In genomic region chr12:111887005-111887404, GRCm38 (mm10) we compare ENCODE assay signal across 22 mouse cellular contexts. TPM values are rescaled to one million over a fixed set of nuclear protein-coding genes. Genes with fewer than 3 reads are reported as not detected.
A peak's percentile ranks its signal among the peaks of the same experiment; 100 is the strongest.
DNase-seq lines count a peak whose midpoint lies in the region; ATAC-seq and TF ChIP-seq lines count a peak whose summit lies in the region.
"Had no signal": no experiment of that assay in that cellular context is flagged by ENCODE, and none has a peak within 500 bp of the region (broad histone marks: within the 10 kb centered on the region; RNA-seq: fewer than 3 reads in every experiment).

No protein-coding gene starts in this region.

- TF ChIP-seq EP300 in liver, postnatal 0 days (IDR thresholded peaks at IDR 0.05; ENCODE audit: low read depth): no peak

- no peaks in the 10 kb centered on the region for H3K36me3 ChIP-seq in forebrain, postnatal 0 days (ENCODE audit: insufficient read depth)
- no peaks in the 10 kb centered on the region for H3K36me3 ChIP-seq in forebrain, embryonic 12.5 days (replicated peaks)
- H3K36me3 ChIP-seq in intestine, postnatal 0 days (ENCODE audit: control insufficient read depth, insufficient read depth): no peaks in the 10 kb centered on the region
- H3K36me3 ChIP-seq in intestine, embryonic 15.5 days: no peaks in the 10 kb centered on the region
- no peaks in the 10 kb centered on the region for H3K36me3 ChIP-seq in liver, postnatal 0 days (replicated peaks; ENCODE audit: insufficient read depth, low read length)
- no peaks in the 10 kb centered on the region for H3K36me3 ChIP-seq in liver, embryonic 11.5 days (ENCODE audit: control insufficient read depth, insufficient read depth, low read length)
- no peaks in the 10 kb centered on the region for H3K36me3 ChIP-seq in hindbrain, embryonic 13.5 days
- H3K36me3 ChIP-seq: embryonic facial prominence, embryonic 13.5 days; heart, embryonic 15.5 days; hindbrain, embryonic 10.5 days had no signal

- H3K27ac ChIP-seq in forebrain, postnatal 0 days (ENCODE audit: low read depth, low read length): no peak overlapping the region
- no peak overlapping the region for H3K27ac ChIP-seq in forebrain, embryonic 12.5 days
- no peak overlapping the region for H3K27ac ChIP-seq in intestine, postnatal 0 days (ENCODE audit: low read depth, low read length)
- no peak overlapping the region for H3K27ac ChIP-seq in intestine, embryonic 15.5 days
- H3K27ac ChIP-seq in liver, postnatal 0 days (ENCODE audit: low read depth): no peak overlapping the region
- no peak overlapping the region for H3K27ac ChIP-seq in liver, embryonic 11.5 days (ENCODE audit: low read depth, low read length)
- no peak overlapping the region for H3K27ac ChIP-seq in hindbrain, embryonic 13.5 days
- H3K27ac ChIP-seq: embryonic facial prominence, embryonic 13.5 days; forebrain, embryonic 13.5 days; gastrocnemius, adult 2 months; heart, embryonic 15.5 days; hindbrain, embryonic 10.5 days had no signal

- no peaks in the 10 kb centered on the region for H3K4me1 ChIP-seq in forebrain, postnatal 0 days (ENCODE audit: insufficient read depth)
- H3K4me1 ChIP-seq in forebrain, embryonic 12.5 days: no peaks in the 10 kb centered on the region
- no peaks in the 10 kb centered on the region for H3K4me1 ChIP-seq in intestine, postnatal 0 days (replicated peaks; ENCODE audit: control insufficient read depth, insufficient read depth, low read length)
- peaks cover 6% of the 10 kb centered on the region; the same call in 1 of the 2 replicates for H3K4me1 ChIP-seq in intestine, embryonic 15.5 days (replicated peaks)
- H3K4me1 ChIP-seq in liver, postnatal 0 days (ENCODE audit: insufficient read depth): no peaks in the 10 kb centered on the region; the same call in 1 of the 2 replicates
- peaks cover 15% of the 10 kb centered on the region for H3K4me1 ChIP-seq in liver, embryonic 11.5 days (replicated peaks; ENCODE audit: control insufficient read depth, insufficient read depth, low read length)
- H3K4me1 ChIP-seq in hindbrain, embryonic 13.5 days (replicated peaks): no peaks in the 10 kb centered on the region
- H3K4me1 ChIP-seq: hindbrain, embryonic 10.5 days had no signal

- no peaks in the 10 kb centered on the region for H3K9me3 ChIP-seq in forebrain, postnatal 0 days (ENCODE audit: low read length)
- no peaks in the 10 kb centered on the region for H3K9me3 ChIP-seq in forebrain, embryonic 12.5 days
- no peaks in the 10 kb centered on the region for H3K9me3 ChIP-seq in intestine, postnatal 0 days (ENCODE audit: control insufficient read depth)
- no peaks in the 10 kb centered on the region for H3K9me3 ChIP-seq in intestine, embryonic 15.5 days
- H3K9me3 ChIP-seq in liver, postnatal 0 days (ENCODE audit: low read length): no peaks in the 10 kb centered on the region
- no peaks in the 10 kb centered on the region for H3K9me3 ChIP-seq in liver, embryonic 11.5 days (ENCODE audit: control insufficient read depth, low read length)
- H3K9me3 ChIP-seq in hindbrain, embryonic 13.5 days: no peaks in the 10 kb centered on the region
- H3K9me3 ChIP-seq: embryonic facial prominence, embryonic 13.5 days; forebrain, embryonic 13.5 days; heart, embryonic 15.5 days; hindbrain, embryonic 10.5 days had no signal

- ATAC-seq in forebrain, postnatal 0 days: no peak
- no peak for ATAC-seq in forebrain, embryonic 12.5 days (ENCODE audit: low FRiP score)
- no peak for ATAC-seq in intestine, postnatal 0 days
- no peak for ATAC-seq in intestine, embryonic 15.5 days
- ATAC-seq in liver, postnatal 0 days: no peak
- ATAC-seq in liver, embryonic 11.5 days (replicated peaks; ENCODE audit: low FRiP score): no peak
- ATAC-seq in hindbrain, embryonic 13.5 days (ENCODE audit: low FRiP score): no peak
- ATAC-seq: activated CD4-positive, CD25-positive, alpha-beta regulatory T cell, adult 4 months; forebrain, embryonic 13.5 days; hindbrain, embryonic 16.5 days; Patski had no signal

- 85% methylated on average over 1 of the region's 1 CpGs for WGBS in forebrain, postnatal 0 days
- 97% methylated on average over 1 of the region's 1 CpGs for WGBS in forebrain, embryonic 12.5 days
- 100% methylated on average over 1 of the region's 1 CpGs for WGBS in intestine, postnatal 0 days
- 95% methylated on average over 1 of the region's 1 CpGs for WGBS in intestine, embryonic 15.5 days
- WGBS in liver, postnatal 0 days (ENCODE audit: insufficient replicate concordance): 89% methylated on average over 1 of the region's 1 CpGs
- 92% methylated on average over 1 of the region's 1 CpGs for WGBS in liver, embryonic 11.5 days
- WGBS in hindbrain, embryonic 13.5 days: 95% methylated on average over 1 of the region's 1 CpGs

- peak; percentile 23 for TF ChIP-seq CTCF in forebrain, postnatal 0 days (IDR thresholded peaks at IDR 0.05; ENCODE audit: low read depth)
- peak; percentile 54 for TF ChIP-seq CTCF in intestine, postnatal 0 days (IDR thresholded peaks at IDR 0.05; ENCODE audit: low read depth)
- TF ChIP-seq CTCF in liver, postnatal 0 days (IDR thresholded peaks at IDR 0.05; ENCODE audit: low read depth): peak; percentile 29

- H3K4me3 ChIP-seq in forebrain, postnatal 0 days (ENCODE audit: low read depth, low read length): no peak overlapping the region
- H3K4me3 ChIP-seq in forebrain, embryonic 12.5 days (replicated peaks): no peak overlapping the region
- H3K4me3 ChIP-seq in intestine, postnatal 0 days (ENCODE audit: low read depth, low read length): no peak overlapping the region
- no peak overlapping the region for H3K4me3 ChIP-seq in intestine, embryonic 15.5 days (replicated peaks)
- no peak overlapping the region for H3K4me3 ChIP-seq in liver, postnatal 0 days (ENCODE audit: low read depth, low read length)
- H3K4me3 ChIP-seq in liver, embryonic 11.5 days (ENCODE audit: low read depth, low read length): no peak overlapping the region
- no peak overlapping the region for H3K4me3 ChIP-seq in hindbrain, embryonic 13.5 days
- H3K4me3 ChIP-seq: embryonic facial prominence, embryonic 13.5 days; forebrain, embryonic 13.5 days; gastrocnemius, adult 2 months; heart, embryonic 15.5 days; hindbrain, embryonic 10.5 days had no signal

- no peak overlapping the region for H3K4me2 ChIP-seq in forebrain, postnatal 0 days (ENCODE audit: low read depth)
- H3K4me2 ChIP-seq in forebrain, embryonic 12.5 days: no peak overlapping the region
- no peak overlapping the region for H3K4me2 ChIP-seq in intestine, postnatal 0 days (replicated peaks; ENCODE audit: low read depth)
- no peak overlapping the region for H3K4me2 ChIP-seq in intestine, embryonic 15.5 days (replicated peaks)
- H3K4me2 ChIP-seq in liver, postnatal 0 days (ENCODE audit: low read depth, low read length): no peak overlapping the region
- H3K4me2 ChIP-seq in liver, embryonic 11.5 days: no peak overlapping the region
- no peak overlapping the region for H3K4me2 ChIP-seq in hindbrain, embryonic 13.5 days
- H3K4me2 ChIP-seq: embryonic facial prominence, embryonic 13.5 days; forebrain, embryonic 13.5 days; heart, embryonic 11.5 days; heart, embryonic 15.5 days had no signal

- H3K27me3 ChIP-seq in forebrain, postnatal 0 days (ENCODE audit: insufficient read depth, low read length): no peaks in the 10 kb centered on the region
- no peaks in the 10 kb centered on the region for H3K27me3 ChIP-seq in forebrain, embryonic 12.5 days
- no peaks in the 10 kb centered on the region for H3K27me3 ChIP-seq in intestine, postnatal 0 days (replicated peaks; ENCODE audit: control insufficient read depth, insufficient read depth, low read length)
- no peaks in the 10 kb centered on the region for H3K27me3 ChIP-seq in intestine, embryonic 15.5 days (replicated peaks)
- H3K27me3 ChIP-seq in liver, postnatal 0 days (ENCODE audit: insufficient read depth, low read length): no peaks in the 10 kb centered on the region
- no peaks in the 10 kb centered on the region for H3K27me3 ChIP-seq in liver, embryonic 11.5 days (replicated peaks; ENCODE audit: control insufficient read depth, insufficient read depth, low read length)
- H3K27me3 ChIP-seq in hindbrain, embryonic 13.5 days: no peaks in the 10 kb centered on the region
- H3K27me3 ChIP-seq: embryonic facial prominence, embryonic 13.5 days; forebrain, embryonic 13.5 days; heart, embryonic 15.5 days; Patski had no signal

- DNase-seq in forebrain, postnatal 0 days: no peak
- no peak for DNase-seq in liver, postnatal 0 days
- no peak for DNase-seq in liver, embryonic 11.5 days (ENCODE audit: low spot score)
- DNase-seq in A20 (ENCODE audit: low read depth, low spot score): peak; percentile 44
- DNase-seq: adrenal gland, postnatal 14 days; cerebellum, adult 18-20 months; cerebellum, adult 9-11 months; cerebellum, postnatal 36 days; gastrocnemius, adult 2 months; gastrocnemius, postnatal 25 days had no signal

- no peak overlapping the region for H3K9ac ChIP-seq in forebrain, postnatal 0 days
- H3K9ac ChIP-seq in forebrain, embryonic 12.5 days: no peak overlapping the region
- no peak overlapping the region for H3K9ac ChIP-seq in intestine, postnatal 0 days (ENCODE audit: low read depth, low read length)
- no peak overlapping the region for H3K9ac ChIP-seq in intestine, embryonic 15.5 days
- no peak overlapping the region for H3K9ac ChIP-seq in liver, postnatal 0 days (replicated peaks)
- no peak overlapping the region for H3K9ac ChIP-seq in liver, embryonic 11.5 days (ENCODE audit: low read depth, low read length)
- no peak overlapping the region for H3K9ac ChIP-seq in hindbrain, embryonic 13.5 days
- H3K9ac ChIP-seq: embryonic facial prominence, embryonic 13.5 days; forebrain, embryonic 13.5 days; heart, embryonic 15.5 days had no signal

RNA-seq across cellular contexts. Expression of gene Ppp1r13b, which starts 20.9 kb away (rescaled TPM):
- 47.1 and 53.8 TPM in 2 replicates for total RNA-seq in forebrain, postnatal 0 days (2014; rRNA removed)
- 31.7 and 37.6 TPM in 2 replicates for polyA plus RNA-seq in forebrain, postnatal 0 days (2015; fragmentation: Nextera tagmentation; extraction: Ambion mirVana)
- polyA plus RNA-seq in forebrain, embryonic 12.5 days (2016; fragmentation: Nextera tagmentation; extraction: Ambion mirVana): 9.5 and 9.9 TPM in 2 replicates
- polyA plus RNA-seq in intestine, postnatal 0 days (2015; fragmentation: Nextera tagmentation; extraction: Ambion mirVana): 13.6 and 16.7 TPM in 2 replicates
- polyA plus RNA-seq in intestine, embryonic 15.5 days (2015; fragmentation: Nextera tagmentation; extraction: Ambion mirVana): 19.8 and 21.7 TPM in 2 replicates
- 4.3 and 4.5 TPM in 2 replicates for polyA plus RNA-seq in liver, postnatal 0 days (2015; fragmentation: Nextera tagmentation; extraction: Ambion mirVana)
- polyA plus RNA-seq in liver, embryonic 11.5 days (2014; fragmentation: Nextera tagmentation; extraction: Ambion mirVana): 10.8 TPM in 2 replicates
- 23.0 and 25.5 TPM in 2 replicates for polyA plus RNA-seq in hindbrain, embryonic 13.5 days (2015; fragmentation: Nextera tagmentation; extraction: Ambion mirVana)
